Mouse (Mus musculus) cerebellum, adult 11-12 months (tissue): ENCODE results near the gene Cyp3a25.
"Not testable (repeated sequence)": the region's sequence is repeated elsewhere in the genome, so short reads cannot be mapped to it uniquely, and the experiment has no call there.

Experiments used
- DNase-seq: peaks from one replicate; pipeline ENCODE4 v3.0.0; 2022

Gene Cyp3a25

GRCm38 (mm10) chr5:146009509-146009908, at the start of gene Cyp3a25:
Cyp3a25 (minus strand) TSS chr5:146009618.
- not testable (repeated sequence) for DNase-seq

- no peak for DNase-seq
These were observed 11.7 kb upstream of the Cyp3a25 start for GRCm38 (mm10) chr5:146021136-146021535.

GRCm38 (mm10) chr5:146018275-146018674, 8.9 kb upstream of the Cyp3a25 start:
- no peak for DNase-seq

- no peak for DNase-seq
These were observed 1.8 kb upstream of the Cyp3a25 start for GRCm38 (mm10) chr5:146011251-146011650.

- DNase-seq: no peak
These were observed 42.3 kb downstream of the Cyp3a25 start for GRCm38 (mm10) chr5:145967080-145967479.
